Mouse (Mus musculus) bone marrow, adult 2 months (tissue): ENCODE results near the gene Kdelr2.

ENCODE experiments used
- CTCF ChIP-seq: fragments of 200-500 bp; IDR thresholded peaks from 2 replicates; pipeline ENCODE4 v1.5.1; 2011; ENCODE audit warnings: low read length, control low read depth; ENCODE audit not compliant: control insufficient read depth, insufficient read depth
- POLR2A ChIP-seq: fragments of 200-500 bp; IDR thresholded peaks from 2 replicates; pipeline ENCODE4 v1.6.1; 2011; ENCODE audit warnings: low read depth, mild to moderate bottlenecking, control low read depth, low read length, borderline replicate concordance; ENCODE audit not compliant: control insufficient read depth

DNA sequence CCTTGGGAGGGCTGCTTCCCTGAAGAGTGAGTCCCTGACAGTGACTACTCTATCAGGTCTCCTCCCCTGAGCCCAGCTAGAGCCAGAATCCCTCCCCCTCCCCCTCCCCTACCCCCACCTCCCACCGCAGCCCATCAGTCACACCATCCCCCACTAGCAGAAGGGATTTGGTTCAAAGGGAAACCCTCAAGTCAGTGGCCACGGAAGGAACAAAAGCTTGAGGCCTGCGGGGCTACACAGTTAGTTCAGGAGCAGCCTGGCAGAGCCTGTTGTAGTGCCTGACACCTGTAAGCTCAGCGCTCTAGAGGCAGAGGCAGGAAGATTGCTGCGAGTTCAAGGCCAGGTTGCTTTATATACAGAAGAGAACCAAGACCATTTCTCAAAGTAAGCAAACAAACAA lies 47.6 kb upstream of the Kdelr2 start:
- TF ChIP-seq CTCF, result no peak
- no peak for TF ChIP-seq POLR2A
